Mouse (Mus musculus) cortical plate, adult 2 months (tissue): Measurements from ENCODE around the gene Usp48.

ENCODE experiments used
- CTCF ChIP-seq: fragments of 200-500 bp; IDR thresholded peaks from 2 replicates; pipeline ENCODE4 v1.5.1; 2011; ENCODE audit warnings: mild to moderate bottlenecking, control low read depth, low read length; ENCODE audit not compliant: insufficient read depth; ENCODE audit errors: extremely low read depth
- POLR2A ChIP-seq: fragments of 200-500 bp; IDR thresholded peaks from 2 replicates; pipeline ENCODE4 v1.6.1; 2011; ENCODE audit warnings: mild to moderate bottlenecking, low read length, control low read depth; ENCODE audit not compliant: insufficient read depth; ENCODE audit errors: extremely low read depth

DNA sequence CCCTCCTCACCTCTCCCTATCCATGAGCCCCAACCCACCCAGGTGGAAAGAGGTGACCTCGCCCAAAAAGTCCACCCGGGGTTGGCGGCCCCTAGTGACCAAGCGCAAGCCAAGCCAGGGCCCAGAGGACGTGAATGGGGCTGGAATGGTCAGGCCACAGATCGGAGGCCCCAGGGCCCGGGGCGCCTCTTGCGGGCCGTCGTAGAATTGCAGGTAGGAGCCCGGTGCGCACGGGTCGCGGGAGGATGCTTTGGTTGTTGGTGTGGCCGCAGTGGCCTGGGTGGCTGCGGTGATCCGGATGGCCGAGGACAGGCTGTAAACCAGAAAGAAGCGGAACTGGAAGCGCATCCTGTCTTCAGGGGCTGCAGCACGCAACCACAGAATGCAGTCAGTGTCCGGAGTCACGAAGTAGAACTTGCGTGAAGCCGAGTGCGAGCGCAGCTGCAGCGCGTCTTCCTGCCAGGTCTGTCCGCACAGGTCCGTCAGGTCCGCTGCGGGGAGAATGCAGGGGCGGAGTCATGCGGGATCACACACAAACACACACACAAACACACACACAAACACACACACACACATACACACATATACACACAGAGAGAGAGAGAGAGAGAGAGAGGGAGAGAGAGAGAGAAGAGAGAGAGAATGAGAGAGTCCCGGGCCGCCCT lies 15.2 kb upstream of the Usp48 start:
- TF ChIP-seq POLR2A (no peak), CTCF (peak; percentile 41)
